Mouse (Mus musculus): Measurements from ENCODE around the gene Depdc1b.

Depdc1b gene

GRCm38 (mm10) chr13:108315702-108316486 is at the start of gene Depdc1b:
Depdc1b (plus strand) TSS chr13:108316332.
- DNase-seq (ENCODE audit: low spot score): peak; percentile 93

- DNase-seq (ENCODE audit: low spot score): no peak
These were observed 48.1 kb upstream of the Depdc1b start for GRCm38 (mm10) chr13:108267841-108268634.

- DNase-seq (ENCODE audit: low spot score): no peak
These were observed 44.5 kb upstream of the Depdc1b start for GRCm38 (mm10) chr13:108271458-108272148.

- DNase-seq (ENCODE audit: low spot score): no peak
These were observed 43.8 kb upstream of the Depdc1b start for GRCm38 (mm10) chr13:108272332-108272731.

GRCm38 (mm10) chr13:108273034-108273433 is 43.1 kb upstream of the Depdc1b start:
- DNase-seq (ENCODE audit: low spot score): no peak

- no peak for DNase-seq (ENCODE audit: low spot score)
These were observed 42.7 kb upstream of the Depdc1b start for GRCm38 (mm10) chr13:108273456-108273855.

GRCm38 (mm10) chr13:108276561-108276960 is 39.6 kb upstream of the Depdc1b start:
- DNase-seq (ENCODE audit: low spot score): no peak

- DNase-seq (ENCODE audit: low spot score): no peak
These were observed 38.8 kb upstream of the Depdc1b start for GRCm38 (mm10) chr13:108277320-108277719.

- DNase-seq (ENCODE audit: low spot score): no peak
These were observed 37.5 kb upstream of the Depdc1b start for GRCm38 (mm10) chr13:108278592-108278991.

- no peak for DNase-seq (ENCODE audit: low spot score)
These were observed 31.8 kb upstream of the Depdc1b start for GRCm38 (mm10) chr13:108284312-108284711.

- DNase-seq (ENCODE audit: low spot score): no peak
These were observed 28.2 kb upstream of the Depdc1b start for GRCm38 (mm10) chr13:108287953-108288352.

GRCm38 (mm10) chr13:108289436-108289835 is 26.7 kb upstream of the Depdc1b start:
- DNase-seq (ENCODE audit: low spot score): no peak

GRCm38 (mm10) chr13:108290314-108290713 is 25.8 kb upstream of the Depdc1b start:
- no peak for DNase-seq (ENCODE audit: low spot score)

- no peak for DNase-seq (ENCODE audit: low spot score)
These were observed 18.6 kb upstream of the Depdc1b start for GRCm38 (mm10) chr13:108297350-108298093.

- DNase-seq (ENCODE audit: low spot score): no peak
These were observed 17.9 kb upstream of the Depdc1b start for GRCm38 (mm10) chr13:108298241-108298640.

GRCm38 (mm10) chr13:108300346-108300950 is 15.7 kb upstream of the Depdc1b start:
- DNase-seq (ENCODE audit: low spot score): no peak

GRCm38 (mm10) chr13:108301411-108301810 is 14.7 kb upstream of the Depdc1b start:
- DNase-seq (ENCODE audit: low spot score): no peak

- DNase-seq (ENCODE audit: low spot score): no peak
These were observed 13.0 kb upstream of the Depdc1b start for GRCm38 (mm10) chr13:108302957-108303675.

GRCm38 (mm10) chr13:108303841-108304240 is 12.3 kb upstream of the Depdc1b start:
- no peak for DNase-seq (ENCODE audit: low spot score)

GRCm38 (mm10) chr13:108304680-108305079 is 11.5 kb upstream of the Depdc1b start:
- no peak for DNase-seq (ENCODE audit: low spot score)

GRCm38 (mm10) chr13:108316487-108316903 is 363 bp downstream of the Depdc1b start:
- peak; percentile 11 for DNase-seq (ENCODE audit: low spot score)
